Mouse (Mus musculus): ENCODE measurements around the gene Ttyh1.

DNA sequence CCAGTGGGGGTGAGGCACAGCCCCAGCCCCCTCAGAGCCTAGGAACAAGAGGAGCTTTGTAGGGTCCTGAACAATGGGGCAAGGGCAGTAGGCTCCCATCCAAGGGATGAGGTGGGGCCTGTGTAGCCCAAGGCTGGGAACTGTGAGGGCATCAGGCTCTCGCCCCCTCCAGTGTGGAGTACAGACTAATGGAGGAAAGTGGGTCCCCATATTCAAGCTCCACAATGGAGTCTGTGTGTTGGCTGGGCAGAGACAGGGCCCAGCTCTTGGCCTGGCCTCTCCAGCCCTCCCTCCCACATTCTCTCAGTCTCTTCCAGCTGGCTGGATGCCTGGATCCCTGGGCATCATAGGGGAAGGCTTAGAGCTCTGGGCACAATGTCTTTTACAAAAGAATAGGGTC, 4.5 kb downstream of the Ttyh1 start:
- TF ChIP-seq CTCF (IDR thresholded peaks at IDR 0.05; ENCODE audit: low read depth) (no peak), EP300 (IDR thresholded peaks at IDR 0.05; ENCODE audit: low read depth) (no peak)
